Mouse (Mus musculus) embryonic fibroblast, embryonic 13.5 days (primary cell): ENCODE data around the gene Abcf2.

Experiments used
- CTCF ChIP-seq: IDR thresholded peaks from 2 replicates; pipeline ENCODE4 v1.5.1; 2011; ENCODE audit warnings: mild to moderate bottlenecking, control low read depth, low read length, moderate library complexity, borderline replicate concordance; ENCODE audit not compliant: insufficient read depth
- POLR2A ChIP-seq: IDR thresholded peaks from 2 replicates; pipeline ENCODE4 v1.6.1; 2011; ENCODE audit warnings: low read depth, mild to moderate bottlenecking, control low read depth, low read length, moderate library complexity

DNA sequence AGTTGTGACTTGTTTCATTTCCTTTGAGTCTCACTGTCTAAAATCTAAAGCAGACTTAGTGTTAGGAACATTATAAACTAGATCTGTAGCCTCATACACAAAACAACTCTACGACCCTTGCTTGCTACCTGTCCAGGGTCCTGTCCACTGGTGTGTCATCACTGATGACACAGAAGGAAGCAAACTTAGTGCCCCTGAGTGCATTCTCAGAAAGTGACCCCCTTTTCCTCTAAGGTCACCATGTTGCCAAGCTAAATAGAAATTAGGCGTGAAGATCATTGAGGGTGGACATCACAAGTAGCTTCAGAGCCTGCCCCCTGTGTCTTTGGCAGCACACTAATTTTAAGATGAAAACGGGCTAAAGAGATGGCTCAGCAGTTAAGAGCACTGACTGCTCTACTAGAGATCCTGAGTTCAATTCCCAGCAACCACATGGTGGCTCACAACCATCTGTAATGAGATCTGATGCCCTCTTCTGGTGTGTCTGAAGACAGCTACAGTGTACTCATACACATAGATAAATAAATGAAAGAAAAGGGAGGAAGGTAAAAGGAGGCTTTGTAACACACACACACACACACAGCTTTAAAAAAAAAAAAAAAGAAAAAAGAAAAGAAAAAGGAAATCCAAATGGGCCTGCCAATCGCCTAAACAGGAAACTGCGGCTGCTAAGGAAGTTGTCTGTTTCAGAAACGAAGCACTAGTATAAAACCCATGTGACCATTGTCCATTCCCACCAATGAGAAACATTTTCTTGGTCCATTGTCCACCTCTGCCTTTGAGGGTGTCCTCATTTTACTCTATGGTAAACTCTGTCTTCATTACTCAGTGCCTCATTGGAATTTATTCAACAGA, 1.1 kb upstream of the Abcf2 start:
- TF ChIP-seq CTCF (no peak), POLR2A (no peak)
